Mouse (Mus musculus) cerebellum, postnatal 25 days (tissue): ENCODE data around the gene Snrnp48.

Source experiments
- DNase-seq, 2 experiments: peaks; one replicate each; pipeline ENCODE4 v3.0.0; 2021; ENCODE audit warnings: mixed read lengths in 2 of 2

The Snrnp48 gene

GRCm38 (mm10) chr13:38204702-38205482, at the start of gene Snrnp48:
TSS of gene Snrnp48 (plus strand) at chr13:38204938.
- DNase-seq: peak; percentile 90 to 93

DNA sequence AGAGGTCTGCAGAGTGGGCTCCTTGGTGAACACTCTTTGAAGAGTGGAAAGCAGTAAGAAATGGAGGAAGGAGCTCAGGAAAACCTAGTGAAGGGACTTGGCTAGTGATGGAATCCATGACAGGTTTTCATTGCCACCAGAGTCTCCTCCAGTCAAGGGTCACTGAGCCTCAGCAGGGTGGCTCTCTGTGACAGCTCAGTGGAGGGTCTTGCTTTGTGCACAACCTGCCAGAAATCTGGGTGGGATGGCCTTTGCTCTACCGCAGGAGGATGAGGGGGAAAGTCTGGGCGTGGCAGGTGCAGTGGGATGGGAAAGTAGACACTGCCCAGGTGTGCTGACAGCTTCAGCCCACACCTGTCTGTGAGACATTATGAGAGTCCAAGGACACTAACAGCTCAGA, 49.2 kb upstream of the Snrnp48 start:
- no peak for DNase-seq

GRCm38 (mm10) chr13:38157635-38158034, 47.1 kb upstream of the Snrnp48 start:
- DNase-seq: no peak

DNA sequence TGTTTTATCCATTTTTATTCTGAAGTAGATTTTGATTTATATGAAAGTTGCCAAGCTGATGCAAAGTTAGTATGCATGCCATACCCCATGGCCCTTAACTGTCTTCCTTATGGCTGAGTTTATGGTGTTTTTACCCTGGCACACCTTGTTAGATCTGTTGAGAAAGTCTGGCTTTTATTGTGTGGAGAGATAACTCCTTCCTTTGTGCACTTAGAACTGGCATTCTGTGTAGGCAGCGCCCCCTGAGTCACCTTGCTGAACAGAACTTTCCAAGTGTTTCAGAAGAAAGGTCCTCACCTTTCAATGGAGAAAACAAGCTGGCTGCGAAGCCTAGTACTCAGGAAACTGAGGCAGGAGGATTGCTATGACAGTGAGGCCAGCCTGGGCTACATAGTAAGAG, 42.7 kb upstream of the Snrnp48 start:
- DNase-seq: no peak

DNA sequence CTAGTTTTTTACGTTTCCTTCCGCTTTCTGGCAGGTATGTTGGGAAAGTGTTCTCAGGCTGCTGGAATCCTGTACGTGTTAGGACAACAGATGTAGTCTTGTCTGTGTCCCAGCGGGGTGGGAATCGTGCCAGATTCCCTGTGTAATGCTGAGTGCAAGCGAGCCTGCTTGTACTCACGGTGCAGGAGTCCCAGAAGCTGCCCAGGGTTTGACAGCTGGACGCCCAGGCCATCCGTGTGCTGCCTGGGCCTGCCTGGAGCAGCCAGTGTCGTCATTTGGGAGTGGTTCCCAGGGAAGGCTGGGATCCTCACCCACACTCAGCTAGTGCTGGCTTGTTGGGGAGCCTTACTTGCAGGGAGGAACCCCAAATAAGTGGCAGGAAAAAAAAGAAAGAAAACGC, 42.1 kb upstream of the Snrnp48 start:
- peak in 1 of 2 experiments; percentile 37 for DNase-seq

GRCm38 (mm10) chr13:38164932-38165331, 39.8 kb upstream of the Snrnp48 start:
- peak; percentile 48 to 62 for DNase-seq

DNA sequence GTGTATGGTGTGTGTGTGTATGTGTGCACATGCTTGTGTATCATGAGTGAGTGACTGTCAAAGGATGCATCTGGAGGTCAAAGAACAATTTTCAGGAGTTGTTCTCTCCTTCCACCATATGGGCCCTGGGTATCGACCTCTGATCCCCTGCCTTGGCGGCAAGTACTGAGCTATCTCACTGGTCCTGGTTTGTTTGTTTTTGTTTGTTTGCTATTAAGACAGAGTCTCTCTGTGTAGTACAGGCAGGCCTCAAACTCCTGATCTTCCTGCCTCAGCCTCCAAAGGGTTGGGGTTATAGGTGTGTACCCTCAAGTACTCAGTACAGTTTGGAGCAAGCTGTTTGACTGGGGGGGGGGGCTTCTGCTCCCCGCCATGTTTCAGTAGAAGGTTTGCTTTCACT, 37.7 kb upstream of the Snrnp48 start:
- DNase-seq: no peak

GRCm38 (mm10) chr13:38170707-38171144, 34.0 kb upstream of the Snrnp48 start:
- no peak for DNase-seq

DNA sequence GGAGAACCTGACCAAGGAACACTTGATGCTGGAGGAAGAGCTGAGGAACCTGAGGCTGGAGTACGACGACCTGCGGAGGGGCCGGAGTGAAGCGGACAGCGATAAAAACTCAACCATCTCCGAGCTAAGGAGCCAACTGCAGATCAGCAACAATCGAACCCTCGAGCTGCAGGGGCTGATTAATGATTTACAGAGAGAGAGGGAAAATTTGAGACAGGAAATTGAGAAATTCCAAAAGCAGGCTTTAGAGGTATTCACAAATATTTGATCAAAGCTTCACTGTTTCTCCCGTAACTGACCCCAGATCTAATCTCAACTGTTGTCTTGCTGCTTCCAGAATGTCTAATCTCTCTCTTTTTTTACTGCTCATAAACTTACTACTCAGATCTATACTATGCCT, 11.3 kb upstream of the Snrnp48 start:
- DNase-seq: no peak

GRCm38 (mm10) chr13:38201413-38201812, 3.3 kb upstream of the Snrnp48 start:
- DNase-seq: no peak

DNA sequence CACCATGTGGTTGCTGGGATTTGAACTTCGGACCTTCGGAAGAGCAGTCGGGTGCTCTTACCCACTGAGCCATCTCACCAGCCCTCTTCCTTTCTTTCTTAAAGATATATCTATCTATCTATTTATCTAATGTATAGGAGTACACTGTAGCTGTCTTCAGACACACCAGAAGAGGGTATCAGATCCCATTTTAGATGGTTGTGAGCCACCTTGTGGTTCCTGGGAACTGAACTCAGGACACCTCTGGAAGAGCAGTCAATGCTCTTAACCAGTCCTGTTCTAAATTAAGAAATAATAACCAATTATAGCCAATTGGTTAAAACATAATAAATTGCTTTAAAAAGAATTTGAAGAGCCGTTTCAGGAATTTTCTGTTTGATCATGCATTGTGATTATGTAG, 567 bp upstream of the Snrnp48 start:
- no peak for DNase-seq

DNA sequence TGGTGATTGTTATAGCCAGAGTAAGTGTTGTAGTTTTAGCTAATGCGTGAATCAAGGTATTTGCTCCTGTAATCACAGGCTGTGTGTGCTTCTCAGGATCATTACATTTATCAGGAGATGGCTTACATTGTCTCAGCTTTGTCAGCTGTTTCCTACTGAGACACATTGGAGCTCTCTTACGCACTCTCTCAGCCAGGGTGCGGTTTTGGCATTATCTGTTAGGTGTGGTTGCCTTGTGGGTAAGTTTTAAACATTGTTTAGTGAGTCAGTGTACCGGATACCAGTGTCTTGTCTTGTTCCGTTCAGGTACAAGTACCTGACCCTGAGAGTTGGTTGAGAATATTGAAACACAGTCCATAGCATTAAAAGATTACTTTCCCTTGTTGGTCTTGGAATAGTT, 6.4 kb downstream of the Snrnp48 start:
- no peak for DNase-seq

- DNase-seq: no peak
Measured at GRCm38 (mm10) chr13:38218686-38219085, 13.9 kb downstream of the Snrnp48 start.

DNA sequence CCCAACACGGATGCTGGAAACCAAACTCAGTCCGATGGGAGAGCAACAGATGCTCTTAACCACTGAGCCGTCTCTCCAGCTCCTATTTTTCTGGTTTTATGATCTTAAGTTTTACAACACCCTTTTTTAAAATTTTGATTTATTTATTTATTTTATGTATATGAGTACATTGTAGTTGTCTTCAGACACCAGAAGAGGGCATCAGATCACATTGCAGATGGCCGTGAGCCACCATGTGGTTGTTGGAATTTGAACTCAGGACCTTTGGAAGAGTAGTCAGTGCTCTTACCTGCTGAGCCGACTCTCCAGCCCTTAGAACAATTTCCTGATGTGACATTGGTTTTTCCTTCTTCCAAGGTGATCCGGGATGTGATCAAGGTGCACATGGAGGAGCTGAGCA, 15.6 kb downstream of the Snrnp48 start:
- no peak for DNase-seq

- DNase-seq: no peak
Measured at GRCm38 (mm10) chr13:38230177-38230821, 25.6 kb downstream of the Snrnp48 start.

DNA sequence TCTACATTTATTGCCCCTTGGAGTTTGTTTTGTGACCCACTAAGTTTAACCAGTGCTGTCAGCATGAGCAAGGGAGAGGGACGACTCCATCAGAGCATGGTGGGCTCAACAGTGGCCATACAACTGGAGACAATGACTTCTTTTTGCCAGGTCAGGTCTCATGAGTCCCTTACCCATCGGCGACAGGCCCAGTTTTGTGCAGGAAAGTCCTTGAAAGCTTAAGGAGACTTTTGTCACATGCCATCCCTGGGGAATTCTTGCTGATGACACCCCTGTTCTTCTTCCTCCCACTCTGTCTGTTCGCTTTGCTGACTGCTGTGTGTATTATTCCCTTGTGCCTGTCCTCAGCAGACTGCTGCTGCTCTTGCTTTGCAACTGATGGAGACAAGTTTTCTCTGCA, 27.7 kb downstream of the Snrnp48 start:
- DNase-seq: no peak

DNA sequence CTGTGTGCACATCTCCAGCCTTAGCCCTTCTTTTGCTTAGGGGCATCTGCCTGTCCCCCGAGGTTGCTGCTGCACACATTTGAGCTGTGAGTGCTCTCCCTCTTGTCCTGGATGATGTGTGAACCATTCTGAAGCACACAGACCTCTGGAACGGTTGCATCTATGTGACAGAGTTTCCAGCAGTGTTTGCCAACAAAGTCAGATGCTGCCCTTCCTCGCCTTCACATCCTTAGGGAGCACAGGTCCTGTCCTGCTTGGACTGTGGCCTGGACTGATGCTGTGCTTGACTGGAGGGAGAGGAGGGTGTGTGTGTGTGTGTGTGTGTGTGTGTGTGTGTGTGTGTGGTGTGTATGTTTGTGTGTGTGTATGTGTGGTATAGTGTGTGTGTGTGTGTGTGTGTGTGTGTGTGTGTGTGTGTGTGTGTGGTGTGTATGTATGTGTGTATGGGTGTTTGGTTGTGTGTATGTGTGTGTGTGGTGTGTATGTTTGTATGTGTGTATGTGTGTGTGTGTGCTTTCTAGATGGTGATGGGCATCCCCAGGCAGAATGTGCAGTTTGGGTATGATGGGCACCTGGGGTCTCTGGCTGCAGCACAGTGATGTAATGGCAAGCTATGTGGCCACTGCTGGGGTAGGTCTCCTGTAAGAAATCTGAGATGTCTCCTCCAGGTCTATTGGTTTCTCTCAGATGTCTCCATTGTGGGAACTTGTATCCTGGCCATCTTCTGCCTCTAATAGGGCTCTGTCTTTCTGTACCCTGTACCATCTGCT, 28.3 kb downstream of the Snrnp48 start:
- no peak for DNase-seq

DNA sequence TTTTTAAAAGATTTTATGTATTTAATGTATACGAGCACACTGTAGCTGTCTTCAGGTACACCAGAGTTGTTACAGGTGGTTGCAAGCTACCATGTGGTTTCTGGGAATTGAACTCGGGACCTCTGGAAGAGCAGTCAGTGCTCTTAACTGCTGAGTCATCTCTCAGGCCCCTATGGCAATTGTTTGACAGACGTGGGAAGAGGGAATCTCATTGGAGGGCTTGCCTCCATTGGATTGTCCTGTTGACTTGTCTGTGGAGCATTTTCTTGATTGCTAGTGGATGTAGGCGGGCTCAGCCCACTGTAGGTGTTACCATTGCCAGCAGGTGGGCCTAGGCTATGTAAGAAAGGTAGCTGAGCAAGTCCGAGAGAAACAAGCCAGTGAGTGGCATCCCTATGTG, 29.9 kb downstream of the Snrnp48 start:
- no peak for DNase-seq

- DNase-seq: no peak
Measured at GRCm38 (mm10) chr13:38235370-38235769, 30.6 kb downstream of the Snrnp48 start.

DNA sequence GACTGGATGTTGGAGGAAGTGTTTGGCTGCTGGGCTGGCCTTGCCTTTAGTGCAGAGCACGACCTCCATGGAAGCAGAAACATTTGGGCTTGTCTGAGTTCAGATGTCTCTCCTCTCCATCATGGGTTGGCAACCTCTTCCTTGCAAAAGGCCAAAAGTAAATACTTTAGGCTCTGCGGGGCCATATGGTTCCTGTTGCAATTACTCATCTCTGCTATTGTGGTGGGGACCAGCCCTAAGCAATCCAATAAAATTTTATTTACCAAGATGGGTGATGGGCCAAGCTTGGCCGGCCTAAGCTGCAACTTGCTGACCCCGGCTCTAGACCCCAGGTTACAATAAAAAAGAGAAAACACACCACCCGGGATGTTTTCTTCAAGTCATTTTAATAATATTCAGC, 43.4 kb downstream of the Snrnp48 start:
- no peak for DNase-seq

GRCm38 (mm10) chr13:38251226-38251625, 46.5 kb downstream of the Snrnp48 start:
- DNase-seq: no peak

DNA sequence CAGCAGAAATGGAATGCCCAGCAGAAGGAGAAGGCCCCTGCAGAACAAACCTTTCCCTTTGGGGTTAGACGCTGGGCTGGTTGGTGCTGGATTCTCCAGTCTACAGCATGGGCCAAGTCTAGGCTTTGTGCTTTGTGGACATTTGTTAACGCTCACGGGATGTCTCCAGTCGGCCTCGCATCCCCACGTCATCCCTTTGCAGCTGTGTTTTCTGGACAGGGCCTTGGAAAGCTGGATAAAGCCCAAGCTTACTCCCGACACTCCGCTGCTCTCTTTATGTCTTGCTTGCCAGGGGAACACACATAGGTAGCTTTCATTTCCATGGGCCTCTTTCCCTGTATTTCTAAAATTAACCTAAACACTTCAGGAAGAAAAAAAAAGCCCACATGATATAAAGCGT, 49.0 kb downstream of the Snrnp48 start:
- DNase-seq: no peak

- DNase-seq: no peak
Measured at GRCm38 (mm10) chr13:38258901-38259300, 54.2 kb downstream of the Snrnp48 start.
